Mouse (Mus musculus) liver, embryonic 12.5 days (tissue): ENCODE data around the gene Clec18a. TPM values are rescaled to one million over a fixed set of nuclear protein-coding genes. Genes with fewer than 3 reads are reported as not detected.
"Not testable (repeated sequence)": the region's sequence is repeated elsewhere in the genome, so short reads cannot be mapped to it uniquely, and the experiment has no call there.

Source experiments
- ATAC-seq: fragments of 200-750 bp; cut with Nextera tagmentation; 2 replicates; pipeline ENCODE4 v1.8.0; 2017; ENCODE audit warnings: moderate number of reproducible peaks, mild to moderate bottlenecking, moderate library complexity
- H3K27ac ChIP-seq: fragments of 300-500 bp; sonication (generic); 2 replicates; pipeline ENCODE4 v1.5.1; 2016; ENCODE audit warnings: mild to moderate bottlenecking
- H3K27me3 ChIP-seq: fragments of 300-500 bp; sonication (generic); replicated peaks from 2 replicates; pipeline ENCODE4 v1.6.1; 2016; ENCODE audit warnings: mild to moderate bottlenecking, moderate library complexity
- H3K36me3 ChIP-seq: fragments of 300-500 bp; sonication (generic); 2 replicates; pipeline ENCODE4 v1.6.1; 2016; ENCODE audit warnings: mild to moderate bottlenecking, moderate library complexity
- H3K4me1 ChIP-seq: fragments of 300-500 bp; sonication (generic); 2 replicates; pipeline ENCODE4 v1.6.1; 2016
- H3K4me2 ChIP-seq: fragments of 300-500 bp; sonication (generic); 2 replicates; pipeline ENCODE4 v1.6.1; 2016; ENCODE audit warnings: mild to moderate bottlenecking, moderate library complexity
- H3K4me3 ChIP-seq: fragments of 300-500 bp; sonication (generic); 2 replicates; pipeline ENCODE4 v1.5.1; 2016; ENCODE audit warnings: mild to moderate bottlenecking, moderate library complexity
- H3K9ac ChIP-seq: fragments of 300-500 bp; sonication (generic); 2 replicates; pipeline ENCODE4 v1.6.1; 2016; ENCODE audit warnings: mild to moderate bottlenecking, moderate library complexity
- H3K9me3 ChIP-seq: fragments of 300-500 bp; sonication (generic); replicated peaks from 2 replicates; pipeline ENCODE4 v1.6.1; 2016; ENCODE audit warnings: mild to moderate bottlenecking, moderate library complexity
- WGBS: fragments of 180-500 bp; shearing (Covaris S2); methylation state at CpG from one replicate; pipeline ENCODE4 v1.1.7; 2016; ENCODE audit not compliant: insufficient replicate concordance; 5-methylcytosine and 5-hydroxymethylcytosine counted together
- polyA plus RNA-seq: library from polyadenylated mRNA; unstranded; fragments of >200 nt; fragmentation: Nextera tagmentation; extraction: Ambion mirVana; gene quantifications from 2 replicates; pipeline ENCODE4 v1.2.1, GENCODE M21; 2016

Gene Clec18a
- not detected in 2 replicates for polyA plus RNA-seq

- not testable (repeated sequence) for H3K4me3 ChIP-seq, H3K9me3 ChIP-seq, H3K27me3 ChIP-seq, H3K4me2 ChIP-seq, ATAC-seq, H3K36me3 ChIP-seq, H3K27ac ChIP-seq, H3K9ac ChIP-seq
- 77% methylated on average over 6 of the region's 6 CpGs for WGBS
- peaks cover 27% of the 10 kb centered on the region for H3K4me1 ChIP-seq
Measured at GRCm38 (mm10) chr8:111092326-111092725, at the start of gene Clec18a. TSS of gene Clec18a (minus strand) at chr8:111092426.

GRCm38 (mm10) chr8:111130756-111131155 is 38.5 kb upstream of the Clec18a start:
- Histone ChIP-seq H3K9ac (no peak overlapping the region), H3K36me3 (peaks cover 64% of the 10 kb centered on the region), H3K4me3 (no peak overlapping the region), H3K4me2 (no peak overlapping the region), H3K27me3 (no peaks in the 10 kb centered on the region), H3K4me1 (no peaks in the 10 kb centered on the region), H3K9me3 (no peaks in the 10 kb centered on the region), H3K27ac (no peak overlapping the region)
- WGBS = 91% methylated on average over 2 of the region's 2 CpGs
- no peak for ATAC-seq

- Histone ChIP-seq H3K4me2 (no peak overlapping the region), H3K4me1 (no peaks in the 10 kb centered on the region), H3K9me3 (no peaks in the 10 kb centered on the region), H3K36me3 (peaks cover 89% of the 10 kb centered on the region), H3K9ac (no peak overlapping the region), H3K4me3 (no peak overlapping the region), H3K27ac (no peak overlapping the region), H3K27me3 (no peaks in the 10 kb centered on the region)
- WGBS = 82% methylated on average over 3 of the region's 3 CpGs
- no peak for ATAC-seq
Measured at GRCm38 (mm10) chr8:111119481-111119880, 27.3 kb upstream of the Clec18a start.

GRCm38 (mm10) chr8:111114891-111115290 is 22.7 kb upstream of the Clec18a start:
- Histone ChIP-seq H3K4me3 (no peak overlapping the region), H3K27ac (no peak overlapping the region), H3K27me3 (no peaks in the 10 kb centered on the region), H3K4me2 (no peak overlapping the region), H3K36me3 (peaks cover 62% of the 10 kb centered on the region), H3K4me1 (no peaks in the 10 kb centered on the region), H3K9ac (no peak overlapping the region), H3K9me3 (no peaks in the 10 kb centered on the region)
- ATAC-seq = no peak
- 81% methylated on average over 5 of the region's 5 CpGs for WGBS

- H3K4me1 ChIP-seq = peaks cover 27% of the 10 kb centered on the region
- peak overlapping the region; percentile 97 for H3K4me2 ChIP-seq
- H3K9ac ChIP-seq = peak overlapping the region; percentile 75
- H3K27me3 ChIP-seq, H3K36me3 ChIP-seq, H3K9me3 ChIP-seq: not testable (repeated sequence)
- H3K4me3 ChIP-seq = peak overlapping the region; percentile 69
- under 1% methylated on average over 69 of the region's 69 CpGs for WGBS
- peak; percentile 76 for ATAC-seq
- 0 out of 2 replicates have a peak overlapping the region, but pooled peaks have one; percentile 36 for H3K27ac ChIP-seq
Measured at GRCm38 (mm10) chr8:111094719-111095302, 2.6 kb upstream of the Clec18a start.

- Histone ChIP-seq H3K4me1 (peaks cover 27% of the 10 kb centered on the region), H3K9me3 (no peaks in the 10 kb centered on the region), H3K4me2 (peak within 1 kb of the TSS; percentile 97), H3K27ac (0 out of 2 replicates have a peak within 1 kb of the TSS, but pooled peaks have one; percentile 36), H3K27me3 (peaks cover 5% of the 10 kb centered on the region), H3K9ac (peak within 1 kb of the TSS; percentile 75), H3K36me3 (no peaks in the 10 kb centered on the region), H3K4me3 (peak within 1 kb of the TSS; percentile 69)
- ATAC-seq = peak; percentile 87
- WGBS = 5% methylated on average over 72 of the region's 72 CpGs
Measured at GRCm38 (mm10) chr8:111093865-111094718, 1.9 kb upstream of the Clec18a start, which contains the start of gene Pdpr. TSS of gene Pdpr (plus strand) at chr8:111094630.

- peaks cover 27% of the 10 kb centered on the region for H3K4me1 ChIP-seq
- no peak overlapping the region for H3K4me2 ChIP-seq
- 71% methylated on average over 7 of the region's 7 CpGs for WGBS
- no peaks in the 10 kb centered on the region for H3K9me3 ChIP-seq
- no peak for ATAC-seq
- H3K4me3 ChIP-seq = no peak overlapping the region
- H3K27me3 ChIP-seq = peaks cover 5% of the 10 kb centered on the region
- no peak overlapping the region for H3K9ac ChIP-seq
- H3K36me3 ChIP-seq = no peaks in the 10 kb centered on the region
- no peak overlapping the region for H3K27ac ChIP-seq
Measured at GRCm38 (mm10) chr8:111091706-111092105, 520 bp downstream of the Clec18a start.

GRCm38 (mm10) chr8:111090126-111090525 is 2.1 kb downstream of the Clec18a start:
- peaks cover 5% of the 10 kb centered on the region for H3K27me3 ChIP-seq
- H3K36me3 ChIP-seq = no peaks in the 10 kb centered on the region
- 1% methylated on average over 2 of the region's 2 CpGs for WGBS
- no peak overlapping the region for H3K4me2 ChIP-seq
- no peak overlapping the region for H3K4me3 ChIP-seq
- ATAC-seq = no peak
- no peak overlapping the region for H3K27ac ChIP-seq
- no peak overlapping the region for H3K9ac ChIP-seq
- no peaks in the 10 kb centered on the region for H3K9me3 ChIP-seq
- H3K4me1 ChIP-seq = peaks cover 15% of the 10 kb centered on the region

- not testable (repeated sequence) for H3K36me3 ChIP-seq, H3K27ac ChIP-seq, H3K4me2 ChIP-seq, ATAC-seq, H3K4me1 ChIP-seq, H3K9me3 ChIP-seq, H3K4me3 ChIP-seq, H3K9ac ChIP-seq
- 65% methylated on average over 5 of the region's 5 CpGs for WGBS
- peaks cover 17% of the 10 kb centered on the region; the same call in 1 of the 2 replicates for H3K27me3 ChIP-seq
Measured at GRCm38 (mm10) chr8:111083936-111084335, 8.3 kb downstream of the Clec18a start.

- H3K4me3 ChIP-seq = no peak overlapping the region
- WGBS = 62% methylated on average over 12 of the region's 12 CpGs
- no peak overlapping the region; the same call in 1 of the 2 replicates for H3K9ac ChIP-seq
- no peak overlapping the region for H3K27ac ChIP-seq
- H3K27me3 ChIP-seq = peaks cover 17% of the 10 kb centered on the region; the same call in 1 of the 2 replicates
- no peaks in the 10 kb centered on the region for H3K4me1 ChIP-seq
- H3K4me2 ChIP-seq = no peak overlapping the region
- ATAC-seq = no peak
- H3K36me3 ChIP-seq = no peaks in the 10 kb centered on the region
- H3K9me3 ChIP-seq = no peaks in the 10 kb centered on the region
Measured at GRCm38 (mm10) chr8:111081580-111082258, 10.5 kb downstream of the Clec18a start.

GRCm38 (mm10) chr8:111079861-111080271 is 12.4 kb downstream of the Clec18a start:
- Histone ChIP-seq H3K36me3 (no peaks in the 10 kb centered on the region), H3K9ac (no peak overlapping the region), H3K27ac (no peak overlapping the region), H3K4me3 (no peak overlapping the region), H3K9me3 (no peaks in the 10 kb centered on the region), H3K4me1 (no peaks in the 10 kb centered on the region), H3K27me3 (peaks cover 17% of the 10 kb centered on the region; the same call in 1 of the 2 replicates), H3K4me2 (no peak overlapping the region)
- WGBS = 36% methylated on average over 6 of the region's 6 CpGs
- ATAC-seq = no peak

- no peak overlapping the region for H3K27ac ChIP-seq
- H3K9ac ChIP-seq = no peak overlapping the region
- peaks cover 17% of the 10 kb centered on the region; the same call in 1 of the 2 replicates for H3K27me3 ChIP-seq
- no peak for ATAC-seq
- H3K4me2 ChIP-seq = no peak overlapping the region
- no peaks in the 10 kb centered on the region for H3K36me3 ChIP-seq
- H3K9me3 ChIP-seq = no peaks in the 10 kb centered on the region
- WGBS = 60% methylated on average over 5 of the region's 5 CpGs
- no peaks in the 10 kb centered on the region for H3K4me1 ChIP-seq
- H3K4me3 ChIP-seq = no peak overlapping the region
Measured at GRCm38 (mm10) chr8:111079461-111079860, 12.8 kb downstream of the Clec18a start.
